Mouse (Mus musculus): Measurements from ENCODE around the gene Tepp.

Gene Tepp

GRCm38 (mm10) chr8:95331720-95332436, 21.5 kb downstream of the Tepp start, which contains the start of the genes Zfp319 and Usb1:
Gene Zfp319, minus strand, starts transcription at chr8:95331950.
Gene Usb1, plus strand, starts transcription at chr8:95332284.
- peak; percentile 92 for DNase-seq

GRCm38 (mm10) chr8:95332437-95333199, 22.3 kb downstream of the Tepp start:
- DNase-seq, result no peak

GRCm38 (mm10) chr8:95335706-95336105, 25.3 kb downstream of the Tepp start:
- no peak for DNase-seq

- no peak for DNase-seq
These were observed 26.0 kb downstream of the Tepp start for GRCm38 (mm10) chr8:95336363-95336762.

GRCm38 (mm10) chr8:95341721-95342120, 31.4 kb downstream of the Tepp start:
- no peak for DNase-seq

GRCm38 (mm10) chr8:95344668-95345067, 34.3 kb downstream of the Tepp start:
- DNase-seq, result no peak

- DNase-seq, result peak; percentile 66
These were observed 36.5 kb downstream of the Tepp start for GRCm38 (mm10) chr8:95346643-95347545.

GRCm38 (mm10) chr8:95348356-95348755, 38.0 kb downstream of the Tepp start:
- DNase-seq, result no peak

GRCm38 (mm10) chr8:95348811-95349630, 38.7 kb downstream of the Tepp start:
- DNase-seq, result peak; percentile 88

- DNase-seq, result peak; percentile 38
These were observed 41.1 kb downstream of the Tepp start for GRCm38 (mm10) chr8:95351461-95351860.

GRCm38 (mm10) chr8:95352151-95352870, 41.9 kb downstream of the Tepp start, which contains the start of gene Mmp15:
Gene Mmp15, plus strand, starts transcription at chr8:95352268.
- peak; percentile 63 for DNase-seq

- DNase-seq, result no peak
These were observed 42.8 kb downstream of the Tepp start for GRCm38 (mm10) chr8:95352871-95353866.

- no peak for DNase-seq
These were observed 44.2 kb downstream of the Tepp start for GRCm38 (mm10) chr8:95354606-95355005.

GRCm38 (mm10) chr8:95358550-95359411, 48.4 kb downstream of the Tepp start:
- DNase-seq, result no peak

- DNase-seq, result no peak
These were observed 50.0 kb downstream of the Tepp start for GRCm38 (mm10) chr8:95360181-95361015.

- DNase-seq, result no peak
These were observed 50.6 kb downstream of the Tepp start for GRCm38 (mm10) chr8:95361016-95361341.

GRCm38 (mm10) chr8:95362272-95362671, 51.9 kb downstream of the Tepp start:
- DNase-seq, result no peak

GRCm38 (mm10) chr8:95363849-95364248, 53.5 kb downstream of the Tepp start:
- DNase-seq, result no peak

Measured in right cerebral cortex, adult 18-20 months (tissue).